In the genomic region with DNA sequence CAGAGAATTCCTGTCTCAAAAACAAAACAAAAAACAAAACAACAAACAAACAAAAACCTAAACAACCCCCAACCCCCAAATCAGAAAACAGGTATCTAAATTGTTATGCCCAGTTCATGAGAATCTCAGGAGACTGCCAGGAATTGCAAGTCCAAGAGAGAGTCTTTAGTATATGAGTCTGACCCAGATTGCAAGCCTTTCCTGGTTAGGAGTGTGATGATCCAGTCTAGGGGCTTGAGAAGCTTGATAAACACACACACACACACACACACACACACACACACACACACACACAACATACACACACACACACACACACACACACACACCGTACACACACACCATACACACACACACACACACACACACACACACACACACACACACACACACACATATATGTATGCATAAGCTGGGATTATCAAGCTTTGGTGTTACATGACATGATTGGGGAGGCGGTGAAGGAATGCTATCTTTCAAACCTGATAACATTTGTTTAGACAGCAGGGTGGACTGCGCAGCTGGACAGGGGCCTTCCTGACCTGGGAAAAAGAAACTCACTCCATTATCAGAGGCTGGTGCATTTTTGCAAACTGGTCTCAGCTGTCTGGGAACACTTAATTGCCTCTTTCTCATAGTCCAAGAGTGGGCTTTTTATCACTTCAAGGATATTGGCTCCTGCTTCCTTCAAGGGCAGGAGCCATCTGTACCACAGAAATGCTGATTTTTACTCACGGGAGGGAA, we compare ENCODE assay signal across 16 mouse cellular contexts. TPM values are rescaled to one million over a fixed set of nuclear protein-coding genes. Genes with fewer than 3 reads are reported as not detected.
DNase-seq lines count a peak whose midpoint lies in the region; ATAC-seq and TF ChIP-seq lines count a peak whose summit lies in the region.
"Had no signal": no experiment of that assay in that cellular context is flagged by ENCODE, and none has a peak within 500 bp of the region (broad histone marks: within the 10 kb centered on the region; RNA-seq: fewer than 3 reads in every experiment).

No protein-coding gene starts in this region.

- WGBS in heart, embryonic 15.5 days: 25% methylated on average over 3 of the region's 4 CpGs
- 28% methylated on average over 3 of the region's 4 CpGs for WGBS in stomach, embryonic 16.5 days
- WGBS in stomach, postnatal 0 days: 32% methylated on average over 4 of the region's 4 CpGs
- 38% methylated on average over 4 of the region's 4 CpGs for WGBS in liver, embryonic 15.5 days (ENCODE audit: insufficient replicate concordance)
- 90% methylated on average over 3 of the region's 4 CpGs for WGBS in thymus, adult 2 months

- no peak overlapping the region for H3K4me3 ChIP-seq in heart, embryonic 15.5 days
- H3K4me3 ChIP-seq in stomach, embryonic 16.5 days (replicated peaks; ENCODE audit: low read length): no peak overlapping the region
- no peak overlapping the region for H3K4me3 ChIP-seq in stomach, postnatal 0 days (ENCODE audit: low read depth, low read length)
- no peak overlapping the region for H3K4me3 ChIP-seq in liver, embryonic 15.5 days (replicated peaks)
- no peak overlapping the region for H3K4me3 ChIP-seq in thymus, adult 2 months (ENCODE audit: control insufficient read depth, insufficient read depth, low read length)
- H3K4me3 ChIP-seq: embryonic facial prominence, embryonic 12.5 days; left cerebral cortex, adult 2 months; limb, embryonic 13.5 days; midbrain, embryonic 13.5 days had no signal

- H3K9me3 ChIP-seq in heart, embryonic 15.5 days (replicated peaks): no peaks in the 10 kb centered on the region
- H3K9me3 ChIP-seq in stomach, embryonic 16.5 days (replicated peaks; ENCODE audit: control insufficient read depth, low read length): no peaks in the 10 kb centered on the region
- no peaks in the 10 kb centered on the region for H3K9me3 ChIP-seq in stomach, postnatal 0 days (ENCODE audit: control insufficient read depth, low read length)
- no peaks in the 10 kb centered on the region for H3K9me3 ChIP-seq in liver, embryonic 15.5 days (replicated peaks)
- H3K9me3 ChIP-seq: embryonic facial prominence, embryonic 12.5 days; limb, embryonic 13.5 days; midbrain, embryonic 13.5 days had no signal

- no peaks in the 10 kb centered on the region for H3K36me3 ChIP-seq in heart, embryonic 15.5 days
- no peaks in the 10 kb centered on the region for H3K36me3 ChIP-seq in stomach, embryonic 16.5 days (ENCODE audit: control insufficient read depth, insufficient read depth, low read length)
- no peaks in the 10 kb centered on the region for H3K36me3 ChIP-seq in stomach, postnatal 0 days (ENCODE audit: control insufficient read depth, insufficient read depth, low read length)
- H3K36me3 ChIP-seq in liver, embryonic 15.5 days (replicated peaks): no peaks in the 10 kb centered on the region
- no peaks in the 10 kb centered on the region for H3K36me3 ChIP-seq in thymus, adult 2 months (ENCODE audit: control insufficient read depth, insufficient read depth, low read length)
- H3K36me3 ChIP-seq: embryonic facial prominence, embryonic 12.5 days; limb, embryonic 13.5 days; midbrain, embryonic 13.5 days had no signal

- no peaks in the 10 kb centered on the region for H3K27me3 ChIP-seq in heart, embryonic 15.5 days
- no peaks in the 10 kb centered on the region for H3K27me3 ChIP-seq in stomach, embryonic 16.5 days (ENCODE audit: control insufficient read depth, insufficient read depth, low read length)
- H3K27me3 ChIP-seq in stomach, postnatal 0 days (ENCODE audit: control insufficient read depth, insufficient read depth, low read length): no peaks in the 10 kb centered on the region
- no peaks in the 10 kb centered on the region for H3K27me3 ChIP-seq in liver, embryonic 15.5 days
- H3K27me3 ChIP-seq in thymus, adult 2 months (ENCODE audit: control insufficient read depth, insufficient read depth, low read length): no peaks in the 10 kb centered on the region
- H3K27me3 ChIP-seq: CH12.LX; embryonic facial prominence, embryonic 12.5 days; limb, embryonic 13.5 days; midbrain, embryonic 13.5 days; Patski had no signal

- H3K4me2 ChIP-seq in heart, embryonic 15.5 days: no peak overlapping the region
- no peak overlapping the region for H3K4me2 ChIP-seq in stomach, embryonic 16.5 days (ENCODE audit: low read depth, low read length)
- H3K4me2 ChIP-seq in stomach, postnatal 0 days (replicated peaks; ENCODE audit: low read depth): no peak overlapping the region
- no peak overlapping the region for H3K4me2 ChIP-seq in liver, embryonic 15.5 days
- H3K4me2 ChIP-seq: embryonic facial prominence, embryonic 12.5 days; limb, embryonic 13.5 days; midbrain, embryonic 13.5 days had no signal

- H3K27ac ChIP-seq in heart, embryonic 15.5 days: peak overlapping the region; percentile 73
- H3K27ac ChIP-seq in stomach, embryonic 16.5 days (ENCODE audit: low read length): peak overlapping the region; percentile 23; the same call in 1 of the 2 replicates
- H3K27ac ChIP-seq in stomach, postnatal 0 days (replicated peaks): no peak overlapping the region
- peak overlapping the region; percentile 85 for H3K27ac ChIP-seq in liver, embryonic 15.5 days (replicated peaks)
- no peak overlapping the region for H3K27ac ChIP-seq in thymus, adult 2 months (ENCODE audit: control insufficient read depth, insufficient read depth, low read length)
- H3K27ac ChIP-seq: embryonic facial prominence, embryonic 12.5 days; left cerebral cortex, adult 2 months; limb, embryonic 13.5 days; midbrain, embryonic 13.5 days had no signal

- no peak for TF ChIP-seq CTCF in stomach, postnatal 0 days (IDR thresholded peaks at IDR 0.05; ENCODE audit: low read depth)
- no peak for TF ChIP-seq CTCF in thymus, adult 2 months (IDR thresholded peaks at IDR 0.05; ENCODE audit: borderline replicate concordance, control insufficient read depth, extremely low read depth, insufficient read depth, low read length, poor library complexity)

- ATAC-seq in heart, embryonic 15.5 days (replicated peaks; ENCODE audit: insufficient number of reproducible peaks, insufficient read depth, low FRiP score, low read depth): peak; percentile 48; the same call in 1 of the 2 replicates
- ATAC-seq in stomach, embryonic 16.5 days (ENCODE audit: insufficient read depth, low FRiP score): peak; percentile 57; the same call in 1 of the 2 replicates
- no peak for ATAC-seq in stomach, postnatal 0 days (ENCODE audit: low FRiP score, low TSS enrichment)
- no peak for ATAC-seq in liver, embryonic 15.5 days (ENCODE audit: insufficient read depth)

- H3K4me1 ChIP-seq in heart, embryonic 15.5 days (replicated peaks): peaks cover 20% of the 10 kb centered on the region
- no peaks in the 10 kb centered on the region; the same call in 1 of the 2 replicates for H3K4me1 ChIP-seq in stomach, embryonic 16.5 days (ENCODE audit: control insufficient read depth, insufficient read depth, low read length)
- H3K4me1 ChIP-seq in stomach, postnatal 0 days (replicated peaks; ENCODE audit: control insufficient read depth, insufficient read depth): no peaks in the 10 kb centered on the region
- peaks cover 62% of the 10 kb centered on the region for H3K4me1 ChIP-seq in liver, embryonic 15.5 days (replicated peaks)
- peaks cover 3% of the 10 kb centered on the region for H3K4me1 ChIP-seq in thymus, adult 2 months (replicated peaks; ENCODE audit: control insufficient read depth, insufficient read depth, low read length)
- H3K4me1 ChIP-seq: embryonic facial prominence, embryonic 12.5 days; limb, embryonic 13.5 days; midbrain, embryonic 13.5 days had no signal

- no peak for TF ChIP-seq EP300 in stomach, postnatal 0 days (optimal IDR thresholded peaks at IDR 0.05)

- TF ChIP-seq POLR2A in thymus, adult 2 months (IDR thresholded peaks at IDR 0.05; ENCODE audit: control insufficient read depth, extremely low read depth, insufficient read depth, low read length, poor library complexity): no peak

- no peak for DNase-seq in heart, adult 18-20 months
- no peak for DNase-seq in stomach, postnatal 0 days (ENCODE audit: low spot score)
- no peak for DNase-seq in thymus, adult 2 months
- no peak for DNase-seq in adrenal gland, adult 8-10 months
- DNase-seq: cerebellum, postnatal 10 days; lung, postnatal 14 days; thymus, adult 18-20 months had no signal

- no peak overlapping the region for H3K9ac ChIP-seq in heart, embryonic 15.5 days
- no peak overlapping the region for H3K9ac ChIP-seq in stomach, embryonic 16.5 days (ENCODE audit: low read length)
- H3K9ac ChIP-seq in stomach, postnatal 0 days (ENCODE audit: low read length): no peak overlapping the region
- 0 out of 2 replicates have a peak overlapping the region, but pooled peaks have one; percentile 31 for H3K9ac ChIP-seq in liver, embryonic 15.5 days
- H3K9ac ChIP-seq: embryonic facial prominence, embryonic 12.5 days; limb, embryonic 13.5 days; midbrain, embryonic 13.5 days had no signal

RNA-seq across cellular contexts. Expression of a gene that starts 21.6 kb away (rescaled TPM):
- 7.7 and 11.5 TPM in 2 replicates for polyA plus RNA-seq in heart, embryonic 15.5 days (2015; fragmentation: Nextera tagmentation; extraction: Ambion mirVana)
- 1 to 10 TPM; 4.0 to 4.4 TPM for total RNA-seq in heart, adult 18-20 months (2021)
- 13.3 and 14.7 TPM in 2 replicates for polyA plus RNA-seq in stomach, embryonic 16.5 days (2015; fragmentation: Nextera tagmentation; extraction: Ambion mirVana)
- 8.0 and 8.2 TPM in 2 replicates for polyA plus RNA-seq in stomach, postnatal 0 days (2015; fragmentation: Nextera tagmentation; extraction: Ambion mirVana)
- polyA plus RNA-seq in liver, embryonic 15.5 days (2015; fragmentation: Nextera tagmentation; extraction: Ambion mirVana): 15.5 and 19.8 TPM in 2 replicates
- 24.5 and 29.7 TPM in 2 replicates for polyA plus RNA-seq in thymus, adult 2 months (2012; rRNA removed)
- 10 to 100 TPM; 15.2 to 18.5 (median 17.5) TPM for total RNA-seq in adrenal gland, adult 8-10 months (2022)

Comparison
In these comparisons a context has a peak if more than half of its experiments do, and no peak if none do; other contexts are left out.
1. ATAC-seq: peak in heart, embryonic 15.5 days (single experiment) and stomach, embryonic 16.5 days (single experiment); none in stomach, postnatal 0 days (single experiment) and liver, embryonic 15.5 days (single experiment).
2. H3K27ac ChIP-seq: peak in heart, embryonic 15.5 days (single experiment), stomach, embryonic 16.5 days (single experiment) and liver, embryonic 15.5 days (single experiment); none in stomach, postnatal 0 days (single experiment) and thymus, adult 2 months (single experiment).